Mouse (Mus musculus) liver, embryonic 16.5 days (tissue): ENCODE data around the gene Sdhaf2. TPM values are rescaled to one million over a fixed set of nuclear protein-coding genes. Genes with fewer than 3 reads are reported as not detected.
A peak's percentile ranks its signal among the peaks of the same experiment; 100 is the strongest.

Experiments
- ATAC-seq: fragments of 200-750 bp; cut with Nextera tagmentation; 2 replicates; pipeline ENCODE4 v1.8.0; 2017; ENCODE audit warnings: low read depth, mild to moderate bottlenecking, moderate number of reproducible peaks, moderate library complexity
- H3K27ac ChIP-seq: fragments of 300-500 bp; sonication (generic); 2 replicates; pipeline ENCODE4 v1.5.1; 2014; ENCODE audit warnings: mild to moderate bottlenecking, low read length
- H3K27me3 ChIP-seq: fragments of 300-500 bp; sonication (generic); 2 replicates; pipeline ENCODE4 v1.6.1; 2014; ENCODE audit warnings: low read depth, low read length, mixed read lengths; ENCODE audit not compliant: control insufficient read depth, insufficient read depth
- H3K36me3 ChIP-seq: fragments of 300-500 bp; sonication (generic); 2 replicates; pipeline ENCODE4 v1.6.1; 2014; ENCODE audit warnings: mild to moderate bottlenecking; ENCODE audit not compliant: control insufficient read depth, insufficient read depth
- H3K4me1 ChIP-seq: fragments of 300-500 bp; sonication (generic); 2 replicates; pipeline ENCODE4 v1.6.1; 2014; ENCODE audit warnings: low read depth, low read length, mixed read lengths; ENCODE audit not compliant: control insufficient read depth
- H3K4me2 ChIP-seq: fragments of 300-500 bp; sonication (generic); 2 replicates; pipeline ENCODE4 v1.6.1; 2014; ENCODE audit warnings: low read depth, low read length, mixed read lengths
- H3K4me3 ChIP-seq: fragments of 300-500 bp; sonication (generic); 2 replicates; pipeline ENCODE4 v1.5.1; 2014; ENCODE audit warnings: low read depth, mild to moderate bottlenecking, low read length
- H3K9ac ChIP-seq: fragments of 300-500 bp; sonication (generic); 2 replicates; pipeline ENCODE4 v1.6.1; 2014; ENCODE audit warnings: low read depth, low read length
- H3K9me3 ChIP-seq: fragments of 300-500 bp; sonication (generic); replicated peaks from 2 replicates; pipeline ENCODE4 v1.6.1; 2016; ENCODE audit warnings: low read length; ENCODE audit not compliant: control insufficient read depth
- WGBS: fragments of 180-500 bp; shearing (Covaris S2); extraction: QIAGEN DNeasy Blood & Tissue Kit; methylation state at CpG from one replicate; pipeline ENCODE4 v1.1.7; 2014; ENCODE audit not compliant: insufficient replicate concordance; 5-methylcytosine and 5-hydroxymethylcytosine counted together
- polyA plus RNA-seq: library from polyadenylated mRNA; unstranded; fragments of >200 nt; fragmentation: Nextera tagmentation; extraction: Ambion mirVana; gene quantifications from 2 replicates; pipeline ENCODE4 v1.2.1, GENCODE M21; 2015

Sdhaf2 gene
- polyA plus RNA-seq, 1 experiment from 2014 or later = 23.2 TPM

DNA sequence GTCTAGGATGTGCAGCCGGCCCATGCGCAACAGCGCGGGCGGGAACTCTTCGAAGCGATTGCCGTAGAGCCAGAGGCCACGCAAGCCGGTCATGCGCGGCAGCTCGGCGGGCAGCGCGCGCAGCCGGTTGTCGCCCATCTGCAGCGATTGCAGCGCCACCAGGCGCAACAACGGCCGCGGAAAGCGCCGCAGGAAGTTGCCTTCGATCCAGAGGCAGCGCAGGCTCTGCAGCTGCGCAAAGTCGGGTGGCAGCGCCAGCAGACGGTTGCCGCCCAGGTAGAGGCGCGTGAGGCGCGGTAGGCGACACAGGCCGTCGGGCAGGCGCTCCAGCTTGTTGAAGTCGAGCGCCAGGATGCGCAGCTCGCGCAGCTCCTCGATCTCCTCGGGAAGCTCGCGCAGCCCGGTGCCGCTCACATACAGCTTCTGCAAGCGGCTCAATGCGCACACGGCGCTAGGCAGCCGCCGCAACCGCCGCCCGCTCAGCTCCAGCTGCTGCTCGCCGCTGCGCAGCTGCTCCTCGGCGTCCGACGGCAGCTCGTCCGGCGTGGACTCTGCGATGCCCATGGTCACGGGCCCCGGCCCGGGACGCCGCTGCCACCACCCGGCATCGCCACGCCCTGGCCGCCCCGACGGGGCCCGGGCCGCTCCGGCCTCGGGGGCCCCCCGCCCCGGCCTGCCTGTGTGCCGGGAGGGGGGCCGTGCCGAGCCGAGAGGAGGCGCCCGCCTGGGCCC lies 69.0 kb downstream of the Sdhaf2 start, which contains the start of gene Lrrc10b:
Gene Lrrc10b, minus strand, starts transcription at position 722 of the 732 bp plus-strand sequence.
- Histone ChIP-seq H3K4me2 (peak within 1 kb of the TSS; percentile 57), H3K9me3 (no peaks in the 10 kb centered on the region), H3K4me1 (no peaks in the 10 kb centered on the region; the same call in none of the 2 replicates), H3K4me3 (peak within 1 kb of the TSS; percentile 43), H3K27me3 (peaks cover 73% of the 10 kb centered on the region), H3K36me3 (no peaks in the 10 kb centered on the region), H3K27ac (no peak within 1 kb of the TSS), H3K9ac (no peak within 1 kb of the TSS; the same call in 1 of the 2 replicates)
- WGBS = 2% methylated on average over 94 of the region's 96 CpGs
- peak; percentile 10; the same call in 1 of the 2 replicates for ATAC-seq

DNA sequence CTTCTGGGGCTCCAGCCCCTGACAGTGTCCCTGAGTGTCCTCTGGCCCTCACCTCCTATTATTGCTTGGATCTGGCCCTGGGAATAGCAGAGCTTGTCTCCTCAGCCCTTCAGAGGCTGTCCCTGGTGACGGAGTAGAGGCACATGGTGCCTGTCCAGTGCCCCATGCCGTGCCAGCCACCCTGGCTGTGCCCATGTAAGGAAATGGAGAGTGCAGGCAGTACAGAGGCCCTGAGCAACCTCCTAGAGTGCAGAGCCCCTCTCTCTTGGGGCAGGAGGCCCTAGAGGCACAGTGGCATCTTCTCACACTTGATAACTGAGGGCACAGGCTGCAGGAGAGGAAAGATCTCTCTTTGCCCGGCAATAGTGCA lies 70.5 kb downstream of the Sdhaf2 start:
- no peak for ATAC-seq
- H3K9ac ChIP-seq = no peak overlapping the region
- WGBS = 36% methylated on average over 3 of the region's 3 CpGs

GRCm38 (mm10) chr19:10454718-10455436 lies 71.1 kb downstream of the Sdhaf2 start:
- 52% methylated on average over 4 of the region's 4 CpGs for WGBS
- ATAC-seq = no peak
- H3K4me3 ChIP-seq = no peak overlapping the region
- H3K4me2 ChIP-seq = no peak overlapping the region
- no peak overlapping the region for H3K27ac ChIP-seq
- no peaks in the 10 kb centered on the region for H3K9me3 ChIP-seq
- H3K4me1 ChIP-seq = no peaks in the 10 kb centered on the region; the same call in none of the 2 replicates
- no peaks in the 10 kb centered on the region for H3K36me3 ChIP-seq
- H3K27me3 ChIP-seq = peaks cover 58% of the 10 kb centered on the region
- no peak overlapping the region for H3K9ac ChIP-seq

More for the DNA sequence above, 70.5 kb downstream of the Sdhaf2 start:
- Histone ChIP-seq H3K4me3 (no peak overlapping the region), H3K4me2 (no peak overlapping the region), H3K27me3 (peaks cover 61% of the 10 kb centered on the region), H3K36me3 (no peaks in the 10 kb centered on the region), H3K9me3 (no peaks in the 10 kb centered on the region), H3K27ac (no peak overlapping the region), H3K4me1 (no peaks in the 10 kb centered on the region; the same call in none of the 2 replicates)

Other genes starting within 250 kb of the Sdhaf2 start
- gene Dagla, start 221.3 kb downstream of the Sdhaf2 start, polyA plus RNA-seq = 0.27 and 0.32 TPM in 2 replicates
- 0.11 and 0.39 TPM in 2 replicates for gene Syt7, start 137.1 kb downstream of the Sdhaf2 start, polyA plus RNA-seq
- 0.06 TPM in 1 of 2 replicates, not detected in the other for gene Lrrc10b, start 68.7 kb downstream of the Sdhaf2 start, polyA plus RNA-seq
- not detected in 2 replicates for gene Ppp1r32, start 43.2 kb downstream of the Sdhaf2 start, polyA plus RNA-seq
- 11.7 and 14.0 TPM in 2 replicates for gene Cpsf7, start 876 bp downstream of the Sdhaf2 start, polyA plus RNA-seq
- gene Tmem216, start 30.1 kb upstream of the Sdhaf2 start, polyA plus RNA-seq = 9.7 and 9.9 TPM in 2 replicates
- 17.0 and 19.6 TPM in 2 replicates for gene Cyb561a3, start 51.0 kb upstream of the Sdhaf2 start, polyA plus RNA-seq
- 10.5 and 10.6 TPM in 2 replicates for gene Tmem138, start 51.2 kb upstream of the Sdhaf2 start, polyA plus RNA-seq
- gene Ddb1, start 79.2 kb upstream of the Sdhaf2 start, polyA plus RNA-seq = 170 and 176 TPM in 2 replicates
- 39.7 and 47.8 TPM in 2 replicates for gene Tkfc, start 79.5 kb upstream of the Sdhaf2 start, polyA plus RNA-seq
- gene Vwce, start 108.1 kb upstream of the Sdhaf2 start, polyA plus RNA-seq = 13.5 and 16.0 TPM in 2 replicates
- gene Pga5, start 151.9 kb upstream of the Sdhaf2 start, polyA plus RNA-seq = 0.06 TPM in 1 of 2 replicates, not detected in the other
- 11.7 and 12.1 TPM in 2 replicates for gene Vps37c, start 162.6 kb upstream of the Sdhaf2 start, polyA plus RNA-seq
- gene Cd5, start 212.9 kb upstream of the Sdhaf2 start, polyA plus RNA-seq = not detected in 2 replicates